Mouse (Mus musculus) heart, postnatal 0 days (tissue): ENCODE measurements around the gene Fam189a1.
A peak's percentile ranks its signal among the peaks of the same experiment; 100 is the strongest.

ENCODE experiments used
- CTCF ChIP-seq: IDR thresholded peaks from 2 replicates; pipeline ENCODE4 v1.5.1; 2016; ENCODE audit warnings: antibody characterized with exemption, control low read depth, low read depth
- EP300 ChIP-seq: IDR thresholded peaks from 2 replicates; pipeline ENCODE4 v1.6.1; 2016; ENCODE audit warnings: antibody characterized with exemption, low read depth

- TF ChIP-seq EP300 (no peak), CTCF (peak; percentile 40)
These were observed 246.2 kb downstream of the Fam189a1 start for GRCm38 (mm10) chr7:64910208-64910607.
